In genomic region chr3:100162315-100163105, GRCm38 (mm10) we compare ENCODE assay signal across 8 mouse cellular contexts. TPM values are rescaled to one million over a fixed set of nuclear protein-coding genes. Genes with fewer than 3 reads are reported as not detected.
DNase-seq lines count a peak whose midpoint lies in the region; ATAC-seq lines count a peak whose summit lies in the region.

Gene Gdap2 (plus strand): TSS chr3:100162381.
Gene Wdr3 (minus strand): TSS chr3:100162407.

- H3K9ac ChIP-seq in lung, embryonic 16.5 days (ENCODE audit: low read length), result peak within 1 kb of the TSS; percentile 83

- H3K4me2 ChIP-seq in lung, embryonic 16.5 days (ENCODE audit: low read depth, low read length), result peak within 1 kb of the TSS; percentile 84

- DNase-seq in MEL-GATA-1-ER (ENCODE audit: extremely low read depth, low read depth), result peak; percentile 99
- DNase-seq in cerebellum, adult 8-10 months, result peak; percentile 90
- DNase-seq in forelimb bud, embryonic 11.5 days (ENCODE audit: low read depth, low spot score), result peak; percentile 91
- peak; percentile 84 for DNase-seq in layer of hippocampus, adult 9-10 months (ENCODE audit: low spot score)
- peak; percentile 84 for DNase-seq in ovary, postnatal 10 days (ENCODE audit: low spot score)
- peak; percentile 92 to 95 for DNase-seq in thymus, postnatal 10 days (ENCODE audit: low spot score in 2 of 2)

- peak; percentile 97 to 98 for ATAC-seq in hematopoietic stem cell, adult 5-6 weeks (replicated peaks in 1 of 2; ENCODE audit: insufficient read depth in 1 of 2, low FRiP score in 2 of 2, low TSS enrichment in 1 of 2, low read depth in 1 of 2, poor library complexity in 2 of 2, severe bottlenecking in 2 of 2)
- peak; percentile 98 for ATAC-seq in lung, embryonic 16.5 days (ENCODE audit: low read depth)

- no peaks in the 10 kb centered on the region for H3K9me3 ChIP-seq in lung, embryonic 16.5 days (ENCODE audit: control insufficient read depth, low read length)

- WGBS in lung, embryonic 16.5 days, result under 1% methylated on average over 55 of the region's 55 CpGs

- peaks cover 6% of the 10 kb centered on the region for H3K4me1 ChIP-seq in lung, embryonic 16.5 days (replicated peaks; ENCODE audit: control insufficient read depth, insufficient read depth, low read length)

- H3K4me3 ChIP-seq in lung, embryonic 16.5 days (ENCODE audit: low read length), result peak within 1 kb of the TSS; percentile 85

- H3K27me3 ChIP-seq in lung, embryonic 16.5 days (ENCODE audit: control insufficient read depth, insufficient read depth, low read depth, low read length), result no peaks in the 10 kb centered on the region

- peak within 1 kb of the TSS; percentile 93 for H3K27ac ChIP-seq in lung, embryonic 16.5 days (ENCODE audit: low read length)

- peaks cover 6% of the 10 kb centered on the region; the same call in 1 of the 2 replicates for H3K36me3 ChIP-seq in lung, embryonic 16.5 days (ENCODE audit: control insufficient read depth, insufficient read depth, low read length)

RNA-seq across cellular contexts. Expression of gene Gdap2, which starts in this region (rescaled TPM):
- total RNA-seq in hematopoietic stem cell, adult 5-6 weeks (2017), result 20.6 and 29.4 TPM in 2 replicates
- 22.7 and 23.7 TPM in 2 replicates for polyA plus RNA-seq in lung, embryonic 16.5 days (2015; fragmentation: Nextera tagmentation; extraction: Ambion mirVana)

RNA-seq across cellular contexts. Expression of gene Wdr3, which starts in this region (rescaled TPM):
- 73.6 and 91.9 TPM in 2 replicates for total RNA-seq in hematopoietic stem cell, adult 5-6 weeks (2017)
- 38.0 and 38.1 TPM in 2 replicates for polyA plus RNA-seq in lung, embryonic 16.5 days (2015; fragmentation: Nextera tagmentation; extraction: Ambion mirVana)

Comparison
In these comparisons a context has a peak if more than half of its experiments do, and no peak if none do; other contexts are left out.
1. Peak in every context shown above with its lines: DNase-seq, ATAC-seq, H3K4me3 ChIP-seq and H3K27ac ChIP-seq.